Mouse (Mus musculus) stomach, embryonic 14.5 days (tissue): ENCODE measurements around the gene G6pc3. TPM values are rescaled to one million over a fixed set of nuclear protein-coding genes. Genes with fewer than 3 reads are reported as not detected.

Experiments used
- ATAC-seq: fragments of 200-750 bp; cut with Nextera tagmentation; 2 replicates; pipeline ENCODE4 v1.8.0; 2017; ENCODE audit warnings: low read depth, moderate TSS enrichment; ENCODE audit not compliant: insufficient number of reproducible peaks, insufficient read depth, low FRiP score
- H3K27ac ChIP-seq: fragments of 300-500 bp; sonication (generic); 2 replicates; pipeline ENCODE4 v1.5.1; 2014; ENCODE audit warnings: mild to moderate bottlenecking, low read length, moderate library complexity, mixed read lengths
- H3K27me3 ChIP-seq: fragments of 300-500 bp; sonication (generic); 2 replicates; pipeline ENCODE4 v1.6.1; 2014; ENCODE audit warnings: low read length, control low read depth, mixed read lengths; ENCODE audit not compliant: control insufficient read depth, insufficient read depth
- H3K36me3 ChIP-seq: fragments of 300-500 bp; sonication (generic); 2 replicates; pipeline ENCODE4 v1.6.1; 2014; ENCODE audit warnings: mild to moderate bottlenecking, control low read depth, low read length, moderate library complexity, mixed read lengths; ENCODE audit not compliant: control insufficient read depth, insufficient read depth
- H3K4me1 ChIP-seq: fragments of 300-500 bp; sonication (generic); 2 replicates; pipeline ENCODE4 v1.6.1; 2014; ENCODE audit warnings: low read length, control low read depth, mixed read lengths; ENCODE audit not compliant: control insufficient read depth, insufficient read depth
- H3K4me2 ChIP-seq: fragments of 300-500 bp; sonication (generic); replicated peaks from 2 replicates; pipeline ENCODE4 v1.6.1; 2014; ENCODE audit warnings: low read depth, low read length, control low read depth
- H3K4me3 ChIP-seq: fragments of 300-500 bp; sonication (generic); 2 replicates; pipeline ENCODE4 v1.5.1; 2014; ENCODE audit warnings: low read depth, low read length, control low read depth
- H3K9ac ChIP-seq: fragments of 300-500 bp; sonication (generic); replicated peaks from 2 replicates; pipeline ENCODE4 v1.6.1; 2014; ENCODE audit warnings: low read depth, mild to moderate bottlenecking, control low read depth, low read length, moderate library complexity, mixed read lengths
- H3K9me3 ChIP-seq: fragments of 300-500 bp; sonication (generic); 2 replicates; pipeline ENCODE4 v1.6.1; 2016; ENCODE audit warnings: low read depth, low read length, control low read depth; ENCODE audit not compliant: control insufficient read depth
- WGBS: fragments of 180-500 bp; shearing (Covaris S2); extraction: QIAGEN DNeasy Blood & Tissue Kit; methylation state at CpG from one replicate; pipeline ENCODE4 v1.1.7; 2014; 5-methylcytosine and 5-hydroxymethylcytosine counted together
- polyA plus RNA-seq: library from polyadenylated mRNA; unstranded; fragments of >200 nt; fragmentation: Nextera tagmentation; extraction: Ambion mirVana; gene quantifications from 2 replicates; pipeline ENCODE4 v1.2.1, GENCODE M21; 2014

The G6pc3 gene
- polyA plus RNA-seq, 1 experiment from 2014 or later = 36.6 TPM

- H3K4me2 ChIP-seq = peak overlapping the region; percentile 97
- H3K27ac ChIP-seq = peak overlapping the region; percentile 94
- WGBS = 48% methylated on average over 7 of the region's 7 CpGs
- no peaks in the 10 kb centered on the region for H3K9me3 ChIP-seq
- H3K36me3 ChIP-seq = no peaks in the 10 kb centered on the region
- peaks cover 72% of the 10 kb centered on the region for H3K4me1 ChIP-seq
- no peak for ATAC-seq
- peak overlapping the region; percentile 61; the same call in 1 of the 2 replicates for H3K9ac ChIP-seq
- H3K27me3 ChIP-seq = no peaks in the 10 kb centered on the region
- peak overlapping the region; percentile 47 for H3K4me3 ChIP-seq
These were observed 28.5 kb downstream of the G6pc3 start for GRCm38 (mm10) chr11:102217876-102218430.

- Histone ChIP-seq H3K9me3 (no peaks in the 10 kb centered on the region), H3K4me2 (peak overlapping the region; percentile 97), H3K27me3 (no peaks in the 10 kb centered on the region), H3K4me1 (peaks cover 70% of the 10 kb centered on the region), H3K27ac (peak overlapping the region; percentile 94), H3K4me3 (peak overlapping the region; percentile 47), H3K9ac (peak overlapping the region; percentile 61), H3K36me3 (no peaks in the 10 kb centered on the region)
- ATAC-seq = peak; percentile 81
- WGBS = 0% methylated on average over 10 of the region's 10 CpGs
These were observed 29.4 kb downstream of the G6pc3 start for GRCm38 (mm10) chr11:102218783-102219182.

- peaks cover 70% of the 10 kb centered on the region for H3K4me1 ChIP-seq
- no peak for ATAC-seq
- H3K9me3 ChIP-seq = no peaks in the 10 kb centered on the region
- no peaks in the 10 kb centered on the region for H3K36me3 ChIP-seq
- H3K9ac ChIP-seq = 0 out of 2 replicates have a peak overlapping the region, but pooled peaks have one; percentile 61
- H3K4me3 ChIP-seq = peak overlapping the region; percentile 47; the same call in 1 of the 2 replicates
- H3K27me3 ChIP-seq = no peaks in the 10 kb centered on the region
- peak overlapping the region; percentile 97 for H3K4me2 ChIP-seq
- H3K27ac ChIP-seq = peak overlapping the region; percentile 94
- 54% methylated on average over 14 of the region's 14 CpGs for WGBS
These were observed 30.0 kb downstream of the G6pc3 start for GRCm38 (mm10) chr11:102219247-102219993.

- no peak overlapping the region for H3K9ac ChIP-seq
- no peak for ATAC-seq
- H3K27me3 ChIP-seq = no peaks in the 10 kb centered on the region
- no peaks in the 10 kb centered on the region for H3K36me3 ChIP-seq
- H3K4me3 ChIP-seq = no peak overlapping the region
- H3K4me1 ChIP-seq = peaks cover 70% of the 10 kb centered on the region
- H3K27ac ChIP-seq = peak overlapping the region; percentile 48; the same call in 1 of the 2 replicates
- H3K9me3 ChIP-seq = no peaks in the 10 kb centered on the region
- WGBS = 56% methylated on average over 4 of the region's 4 CpGs
- H3K4me2 ChIP-seq = no peak overlapping the region
These were observed 30.6 kb downstream of the G6pc3 start for GRCm38 (mm10) chr11:102219994-102220346.

- peak overlapping the region; percentile 48; the same call in 1 of the 2 replicates for H3K27ac ChIP-seq
- no peak overlapping the region for H3K9ac ChIP-seq
- peaks cover 70% of the 10 kb centered on the region for H3K4me1 ChIP-seq
- WGBS = 67% methylated on average over 6 of the region's 6 CpGs
- H3K4me3 ChIP-seq = no peak overlapping the region
- no peak overlapping the region for H3K4me2 ChIP-seq
- ATAC-seq = no peak
- no peaks in the 10 kb centered on the region for H3K9me3 ChIP-seq
- no peaks in the 10 kb centered on the region for H3K27me3 ChIP-seq
- no peaks in the 10 kb centered on the region for H3K36me3 ChIP-seq
These were observed 31.0 kb downstream of the G6pc3 start for GRCm38 (mm10) chr11:102220451-102220850.

- H3K27me3 ChIP-seq = no peaks in the 10 kb centered on the region
- peaks cover 68% of the 10 kb centered on the region for H3K4me1 ChIP-seq
- no peak overlapping the region for H3K4me2 ChIP-seq
- H3K27ac ChIP-seq = no peak overlapping the region
- no peak overlapping the region for H3K9ac ChIP-seq
- H3K36me3 ChIP-seq = no peaks in the 10 kb centered on the region
- no peaks in the 10 kb centered on the region for H3K9me3 ChIP-seq
- no peak for ATAC-seq
- 84% methylated on average over 8 of the region's 8 CpGs for WGBS
- H3K4me3 ChIP-seq = no peak overlapping the region
These were observed 32.0 kb downstream of the G6pc3 start for GRCm38 (mm10) chr11:102221243-102221953.

GRCm38 (mm10) chr11:102221954-102222351, 32.5 kb downstream of the G6pc3 start:
- H3K36me3 ChIP-seq = no peaks in the 10 kb centered on the region
- no peak overlapping the region for H3K4me3 ChIP-seq
- no peak overlapping the region for H3K27ac ChIP-seq
- no peak for ATAC-seq
- 65% methylated on average over 8 of the region's 8 CpGs for WGBS
- H3K9ac ChIP-seq = no peak overlapping the region
- no peak overlapping the region for H3K4me2 ChIP-seq
- no peaks in the 10 kb centered on the region for H3K27me3 ChIP-seq
- H3K9me3 ChIP-seq = no peaks in the 10 kb centered on the region
- H3K4me1 ChIP-seq = peaks cover 69% of the 10 kb centered on the region

GRCm38 (mm10) chr11:102223166-102223565, 33.7 kb downstream of the G6pc3 start:
- no peak for ATAC-seq
- no peaks in the 10 kb centered on the region for H3K36me3 ChIP-seq
- no peak overlapping the region for H3K9ac ChIP-seq
- H3K9me3 ChIP-seq = no peaks in the 10 kb centered on the region
- no peak overlapping the region for H3K4me2 ChIP-seq
- peaks cover 69% of the 10 kb centered on the region for H3K4me1 ChIP-seq
- no peak overlapping the region for H3K4me3 ChIP-seq
- H3K27me3 ChIP-seq = no peaks in the 10 kb centered on the region
- no peak overlapping the region for H3K27ac ChIP-seq
- WGBS = 28% methylated on average over 6 of the region's 6 CpGs
